In the genomic region with DNA sequence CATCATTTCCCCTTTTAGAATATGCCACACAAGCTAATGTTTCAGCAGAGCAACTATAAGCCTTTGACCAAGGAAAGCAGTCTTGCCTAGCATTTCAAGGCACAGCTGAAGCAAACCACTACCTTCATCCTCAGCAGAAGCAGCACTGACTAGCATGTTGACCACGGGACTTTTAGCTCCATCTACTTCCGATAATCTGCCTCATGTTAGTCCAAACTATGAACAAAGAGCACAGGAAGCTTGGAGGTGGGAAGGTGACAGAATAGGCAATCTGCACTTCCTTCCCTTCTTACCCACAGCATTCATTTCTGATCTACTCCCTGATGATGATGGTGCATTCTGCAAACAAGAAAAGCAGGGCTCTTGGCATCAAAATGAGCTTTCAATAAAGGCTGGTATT, we compare ENCODE assay signal across 23 mouse cellular contexts.
A peak's percentile ranks its signal among the peaks of the same experiment; 100 is the strongest.
DNase-seq lines count a peak whose midpoint lies in the region; ATAC-seq lines count a peak whose summit lies in the region.
"Had no signal": no experiment of that assay in that cellular context is flagged by ENCODE, and none has a peak within 500 bp of the region (broad histone marks: within the 10 kb centered on the region; RNA-seq: fewer than 3 reads in every experiment).

No protein-coding gene starts in this region.

- no peak for DNase-seq in hindbrain, embryonic 10.5 days (ENCODE audit: low spot score)
- DNase-seq in urinary bladder, adult 2 months (ENCODE audit: low spot score) = no peak
- DNase-seq: adrenal gland, postnatal 14 days; cerebellum, adult 11-12 months; cerebellum, adult 8-10 months; cerebellum, postnatal 36 days; gastrocnemius, postnatal 10 days; gastrocnemius, postnatal 36 days; heart, adult 11 months; heart, postnatal 14 days; heart, postnatal 4 days had no signal

- no peak overlapping the region for H3K9ac ChIP-seq in midbrain, embryonic 15.5 days
- H3K9ac ChIP-seq: forebrain, embryonic 13.5 days; heart, embryonic 12.5 days; hindbrain, embryonic 13.5 days had no signal

- H3K27me3 ChIP-seq in megakaryocyte, embryonic 14.5 days (replicated peaks) = no peaks in the 10 kb centered on the region
- no peaks in the 10 kb centered on the region for H3K27me3 ChIP-seq in midbrain, embryonic 15.5 days (replicated peaks)
- H3K27me3 ChIP-seq in hindbrain, embryonic 10.5 days (ENCODE audit: insufficient read depth, poor library complexity, severe bottlenecking) = no peaks in the 10 kb centered on the region
- H3K27me3 ChIP-seq: forebrain, embryonic 13.5 days; heart, embryonic 12.5 days; hindbrain, embryonic 13.5 days had no signal

- no peak overlapping the region for H3K27ac ChIP-seq in midbrain, embryonic 15.5 days
- no peak overlapping the region for H3K27ac ChIP-seq in hindbrain, embryonic 10.5 days
- H3K27ac ChIP-seq: forebrain, embryonic 10.5 days; forebrain, embryonic 13.5 days; hindbrain, embryonic 13.5 days had no signal

- ATAC-seq in megakaryocyte, adult 5-6 weeks (ENCODE audit: poor library complexity, severe bottlenecking) = no peak; the same call in 1 of the 2 replicates
- ATAC-seq in hematopoietic stem cell, adult 5-6 weeks (replicated peaks in 1 of 2; ENCODE audit: insufficient read depth in 1 of 2, low FRiP score in 2 of 2, low TSS enrichment in 1 of 2, low read depth in 1 of 2, poor library complexity in 2 of 2, severe bottlenecking in 2 of 2) = peak; percentile 62 to 85
- ATAC-seq in neutrophil, adult 5-6 weeks (ENCODE audit: extremely low read depth, insufficient number of reproducible peaks, low FRiP score, poor library complexity, severe bottlenecking) = 0 out of 2 replicates have a peak, but pooled peaks have one; percentile 1
- ATAC-seq in midbrain, embryonic 15.5 days (replicated peaks) = no peak
- ATAC-seq: CD4-positive, CD25-positive, alpha-beta regulatory T cell, adult 4 months; forebrain, embryonic 13.5 days; forebrain, embryonic 16.5 days; hindbrain, embryonic 16.5 days had no signal

- no peak overlapping the region for H3K4me2 ChIP-seq in midbrain, embryonic 15.5 days
- H3K4me2 ChIP-seq: forebrain, embryonic 13.5 days; heart, embryonic 12.5 days; hindbrain, embryonic 13.5 days had no signal

- WGBS in midbrain, embryonic 15.5 days = 85% methylated on average over 2 of the region's 2 CpGs
- 81% methylated on average over 2 of the region's 2 CpGs for WGBS in hindbrain, embryonic 10.5 days

- H3K4me3 ChIP-seq in megakaryocyte, embryonic 14.5 days (replicated peaks) = peak overlapping the region; percentile 35
- no peak overlapping the region for H3K4me3 ChIP-seq in midbrain, embryonic 15.5 days
- H3K4me3 ChIP-seq in hindbrain, embryonic 10.5 days = no peak overlapping the region
- H3K4me3 ChIP-seq: forebrain, embryonic 10.5 days; forebrain, embryonic 13.5 days; heart, embryonic 12.5 days; hindbrain, embryonic 13.5 days had no signal

- H3K36me3 ChIP-seq in megakaryocyte, embryonic 14.5 days (replicated peaks; ENCODE audit: low read length) = no peaks in the 10 kb centered on the region
- H3K36me3 ChIP-seq in midbrain, embryonic 15.5 days (replicated peaks) = no peaks in the 10 kb centered on the region
- no peaks in the 10 kb centered on the region for H3K36me3 ChIP-seq in hindbrain, embryonic 10.5 days
- H3K36me3 ChIP-seq: forebrain, embryonic 10.5 days; heart, embryonic 12.5 days; hindbrain, embryonic 13.5 days had no signal

- H3K9me3 ChIP-seq in megakaryocyte, embryonic 14.5 days = no peaks in the 10 kb centered on the region
- no peaks in the 10 kb centered on the region for H3K9me3 ChIP-seq in midbrain, embryonic 15.5 days
- H3K9me3 ChIP-seq in hindbrain, embryonic 10.5 days = no peaks in the 10 kb centered on the region
- H3K9me3 ChIP-seq: forebrain, embryonic 10.5 days; forebrain, embryonic 13.5 days; heart, embryonic 12.5 days; hindbrain, embryonic 13.5 days had no signal

- H3K4me1 ChIP-seq in megakaryocyte, embryonic 14.5 days = peaks cover 41% of the 10 kb centered on the region
- H3K4me1 ChIP-seq in midbrain, embryonic 15.5 days = no peaks in the 10 kb centered on the region
- H3K4me1 ChIP-seq in hindbrain, embryonic 10.5 days (replicated peaks) = 0 out of 2 replicates have a peak, but pooled peaks cover 5% of the 10 kb centered on the region
- H3K4me1 ChIP-seq: forebrain, embryonic 10.5 days; forebrain, embryonic 13.5 days; hindbrain, embryonic 13.5 days had no signal

Comparison
In these comparisons a context has a peak if more than half of its experiments do, and no peak if none do; other contexts are left out.
1. ATAC-seq: peak in hematopoietic stem cell, adult 5-6 weeks (2 of 2) and neutrophil, adult 5-6 weeks (single experiment); none in megakaryocyte, adult 5-6 weeks (single experiment) and midbrain, embryonic 15.5 days (single experiment).